Comparison of ENCODE assay signal across 10 mouse cellular contexts in genomic region chr13:13328876-13329275, GRCm38 (mm10).
DNase-seq lines count a peak whose midpoint lies in the region; ATAC-seq and TF ChIP-seq lines count a peak whose summit lies in the region.
"Had no signal": no experiment of that assay in that cellular context is flagged by ENCODE, and none has a peak within 500 bp of the region (broad histone marks: within the 10 kb centered on the region; RNA-seq: fewer than 3 reads in every experiment).

No protein-coding gene starts in this region.

- no peaks in the 10 kb centered on the region for H3K79me2 ChIP-seq in heart, adult 2 months (replicated peaks; ENCODE audit: control insufficient read depth, insufficient read depth, low read length)

- WGBS in heart, adult 2 months = 3% methylated on average over 2 of the region's 2 CpGs
- 2% methylated on average over 2 of the region's 2 CpGs for WGBS in heart, embryonic 10.5 days

- DNase-seq in heart, adult 2 months = peak; percentile 34 to 74
- no peak for DNase-seq in heart, embryonic 10.5 days (ENCODE audit: low spot score)
- DNase-seq in 416B (ENCODE audit: low read depth) (peak; percentile 61), Patski (ENCODE audit: low read depth, low spot score) (peak; percentile 30)
- DNase-seq in embryo, embryonic 11.5 days (ENCODE audit: low read depth, low spot score) = peak; percentile 4
- DNase-seq in kidney, postnatal 25 days = peak; percentile 66 to 85
- DNase-seq in mesoderm, embryonic 11.5 days (ENCODE audit: low read depth, low spot score) = peak; percentile 49
- peak; percentile 89 for DNase-seq in thymus, postnatal 4 days

- H3K27me3 ChIP-seq in heart, adult 2 months (ENCODE audit: control insufficient read depth, insufficient read depth, low read length) = no peaks in the 10 kb centered on the region
- H3K27me3 ChIP-seq in heart, embryonic 10.5 days (ENCODE audit: insufficient read depth, poor library complexity, severe bottlenecking) = no peaks in the 10 kb centered on the region
- no peaks in the 10 kb centered on the region for H3K27me3 ChIP-seq in Patski
- H3K27me3 ChIP-seq: embryonic facial prominence, embryonic 15.5 days; megakaryocyte, embryonic 14.5 days had no signal

- no peak overlapping the region for H3K9ac ChIP-seq in heart, adult 2 months (ENCODE audit: low read depth, low read length)
- H3K9ac ChIP-seq: embryonic facial prominence, embryonic 15.5 days had no signal

- no peak overlapping the region for H3K27ac ChIP-seq in heart, adult 2 months
- H3K27ac ChIP-seq in heart, embryonic 10.5 days = no peak overlapping the region
- H3K27ac ChIP-seq: embryonic facial prominence, embryonic 15.5 days had no signal

- H3K4me3 ChIP-seq in heart, adult 2 months = no peak overlapping the region
- H3K4me3 ChIP-seq in heart, embryonic 10.5 days = no peak overlapping the region
- H3K4me3 ChIP-seq: embryonic facial prominence, embryonic 15.5 days; megakaryocyte, embryonic 14.5 days had no signal

- H3K9me3 ChIP-seq in heart, embryonic 10.5 days = no peaks in the 10 kb centered on the region
- H3K9me3 ChIP-seq: embryonic facial prominence, embryonic 15.5 days; megakaryocyte, embryonic 14.5 days had no signal

- no peaks in the 10 kb centered on the region for H3K4me1 ChIP-seq in heart, adult 2 months (ENCODE audit: control insufficient read depth, insufficient read depth, low read length)
- H3K4me1 ChIP-seq in heart, embryonic 10.5 days = no peaks in the 10 kb centered on the region
- H3K4me1 ChIP-seq: embryonic facial prominence, embryonic 15.5 days; megakaryocyte, embryonic 14.5 days had no signal

- in situ Hi-C loops in Patski (cut with MboI; ENCODE audit: low pct_unique_long_range_greater_than_20kb) = loop anchor here (5.0 kb wide), 2 partner anchors 167 to 402 kb away; no protein-coding TSS in a partner anchor

- TF ChIP-seq CTCF in heart, adult 2 months (IDR thresholded peaks at IDR 0.05) = peak; percentile 82
- TF ChIP-seq CTCF in Patski (IDR thresholded peaks at IDR 0.05) = peak; percentile 98

- CTCF ChIA-PET in Patski (lab: Charles Lee) = interaction anchor here (0.6 to 2.2 kb wide), 9 partner anchors 20 to 427 kb away, joined by 3 to 51 read pairs (median 3); no protein-coding TSS in a partner anchor

- ATAC-seq in Patski = peak; percentile 85

- intact Hi-C loops in heart, adult 2 months (cut with DNase I) = no loop called here

- no peak for TF ChIP-seq EP300 in heart, adult 2 months (IDR thresholded peaks at IDR 0.05; ENCODE audit: insufficient read depth, low read depth, low read length)

- TF ChIP-seq POLR2A in heart, adult 2 months (IDR thresholded peaks at IDR 0.05; ENCODE audit: insufficient read depth, low read depth, low read length) = no peak

- H3K36me3 ChIP-seq in heart, adult 2 months (ENCODE audit: control insufficient read depth, insufficient read depth, low read length) = no peaks in the 10 kb centered on the region
- no peaks in the 10 kb centered on the region for H3K36me3 ChIP-seq in heart, embryonic 10.5 days
- H3K36me3 ChIP-seq: embryonic facial prominence, embryonic 15.5 days had no signal

- POLR2A ChIA-PET in Patski (lab: Charles Lee) = no interaction called here
